Mouse (Mus musculus): ENCODE results near the gene Alyref. TPM values are rescaled to one million over a fixed set of nuclear protein-coding genes. Genes with fewer than 3 reads are reported as not detected.
A peak's percentile ranks its signal among the peaks of the same experiment; 100 is the strongest.

Alyref gene
- polyA plus RNA-seq, 1 experiment from 2014 or later: 277 TPM

DNA sequence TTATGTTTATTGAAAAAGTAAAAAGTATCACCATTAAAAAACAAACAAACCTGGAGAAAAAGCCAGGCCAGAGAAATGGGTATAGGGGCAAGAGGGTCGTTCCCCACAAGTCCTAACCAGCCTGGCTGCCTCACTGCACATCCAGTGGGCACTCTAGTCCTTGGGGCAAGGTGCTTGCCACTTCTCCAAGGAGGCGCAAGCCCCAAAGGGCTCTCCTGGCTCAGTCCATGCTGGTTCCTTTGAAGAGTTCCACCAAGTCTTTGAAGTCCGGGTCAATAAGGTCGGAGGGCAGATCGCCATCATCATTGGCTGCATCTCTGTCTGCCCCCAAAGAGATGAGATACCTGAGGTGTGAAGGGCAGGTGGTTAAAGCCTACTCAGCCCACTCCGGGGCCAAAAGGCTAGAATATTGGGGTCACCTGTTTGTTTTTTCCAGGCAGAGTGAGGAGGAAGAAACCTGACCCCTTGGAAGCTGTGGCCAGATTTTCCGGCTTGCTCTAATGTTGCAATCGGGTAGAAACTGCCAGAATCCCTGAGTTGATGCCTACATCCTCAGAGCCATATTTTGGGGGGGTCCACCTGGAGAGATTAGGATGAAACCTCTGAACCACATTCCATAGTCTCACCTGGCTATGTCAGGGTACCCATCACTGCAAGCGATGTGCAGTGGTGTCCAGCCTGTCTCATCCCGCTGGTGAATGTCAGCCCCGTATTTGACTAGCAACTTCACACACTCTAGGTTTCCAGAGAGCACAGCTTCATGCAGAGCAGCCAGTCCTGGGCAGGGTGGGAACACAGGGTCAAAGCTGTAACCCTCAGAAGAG, 48.0 kb downstream of the Alyref start:
- Histone ChIP-seq H3K36me3 (replicated peaks) (no peaks in the 10 kb centered on the region), H3K27ac (replicated peaks) (peak overlapping the region; percentile 72), H3K9ac (peak overlapping the region; percentile 91), H3K9me3 (replicated peaks) (no peaks in the 10 kb centered on the region), H3K4me1 (replicated peaks) (peaks cover 43% of the 10 kb centered on the region), H3K4me2 (peak overlapping the region; percentile 97), H3K27me3 (no peaks in the 10 kb centered on the region), H3K4me3 (replicated peaks) (peak overlapping the region; percentile 80)
- no peak for ATAC-seq (ENCODE audit: insufficient read depth)
- WGBS (ENCODE audit: insufficient replicate concordance): 62% methylated on average over 11 of the region's 11 CpGs

DNA sequence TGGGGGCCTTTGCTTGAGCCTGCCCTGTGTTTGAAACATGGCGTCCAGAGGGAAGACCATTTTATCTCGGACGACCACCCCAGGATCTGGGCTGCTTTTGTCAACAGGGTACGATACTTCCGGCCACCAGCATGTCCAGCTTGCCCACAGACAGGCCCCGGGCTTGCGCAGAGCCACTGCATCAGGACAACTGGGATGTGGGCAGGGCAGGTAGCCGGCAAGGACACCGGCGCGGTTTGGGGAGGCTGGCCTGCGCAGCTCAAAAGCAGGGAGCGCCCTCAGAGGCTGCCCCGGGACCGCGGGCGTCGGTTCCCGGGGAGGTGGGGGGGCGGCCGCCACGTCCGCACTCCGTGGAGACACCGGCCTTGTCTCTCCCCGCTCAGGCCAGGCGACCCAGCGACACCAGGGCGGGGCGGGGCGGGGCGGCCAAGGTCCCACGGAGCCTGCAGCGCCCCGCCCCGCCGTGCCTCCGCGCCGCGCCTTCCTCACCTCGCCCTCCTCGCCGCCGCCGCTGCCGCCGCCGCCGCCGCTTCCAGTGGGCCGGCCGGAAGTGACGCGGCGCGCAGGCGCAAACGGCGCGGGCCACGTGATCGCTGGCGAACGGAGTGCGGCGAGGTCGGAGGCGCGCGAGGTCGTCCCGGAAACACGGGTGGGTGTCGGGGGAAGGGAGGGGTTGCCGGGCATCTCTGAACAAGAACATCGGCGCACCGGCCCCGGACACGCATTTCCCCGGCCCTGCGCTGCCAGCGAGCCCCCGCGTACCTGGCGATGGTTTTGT, 48.8 kb downstream of the Alyref start, which contains the start of gene Mcrip1:
TSS of gene Mcrip1 (minus strand) at position 560 of the 778 bp plus-strand sequence.
- Histone ChIP-seq H3K9me3 (replicated peaks) (no peaks in the 10 kb centered on the region), H3K27ac (replicated peaks) (peak within 1 kb of the TSS; percentile 95), H3K4me2 (peak within 1 kb of the TSS; percentile 97), H3K36me3 (replicated peaks) (peaks cover 3% of the 10 kb centered on the region; the same call in 1 of the 2 replicates), H3K9ac (peak within 1 kb of the TSS; percentile 91), H3K4me1 (replicated peaks) (peaks cover 41% of the 10 kb centered on the region), H3K4me3 (replicated peaks) (peak within 1 kb of the TSS; percentile 80), H3K27me3 (no peaks in the 10 kb centered on the region)
- peak; percentile 92 for ATAC-seq (ENCODE audit: insufficient read depth)
- under 1% methylated on average over 83 of the region's 87 CpGs for WGBS (ENCODE audit: insufficient replicate concordance)

DNA sequence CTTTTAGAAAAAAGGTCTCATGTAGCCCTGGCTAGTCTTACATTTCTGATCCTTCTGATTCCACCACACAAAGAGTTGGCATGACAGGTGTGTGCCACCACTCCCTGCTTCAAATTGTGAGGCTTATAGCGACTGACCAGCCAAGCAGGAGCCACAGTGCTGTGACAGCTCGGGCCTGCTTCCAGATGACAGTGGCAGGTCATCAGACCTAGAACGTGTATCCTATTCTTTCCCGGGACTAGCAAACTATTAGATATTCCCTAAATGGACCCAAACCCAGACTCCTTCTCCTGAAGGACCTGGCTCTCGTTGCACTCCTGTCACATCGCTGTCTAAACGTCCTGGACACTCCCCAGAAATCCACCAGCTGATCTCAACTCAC, 49.4 kb downstream of the Alyref start:
- Histone ChIP-seq H3K9me3 (replicated peaks) (no peaks in the 10 kb centered on the region), H3K4me2 (peak overlapping the region; percentile 97), H3K27me3 (no peaks in the 10 kb centered on the region), H3K4me3 (replicated peaks) (peak overlapping the region; percentile 80), H3K36me3 (replicated peaks) (peaks cover 9% of the 10 kb centered on the region), H3K27ac (replicated peaks) (peak overlapping the region; percentile 95), H3K4me1 (replicated peaks) (peaks cover 41% of the 10 kb centered on the region), H3K9ac (peak overlapping the region; percentile 91)
- WGBS (ENCODE audit: insufficient replicate concordance): 12% methylated on average over 7 of the region's 7 CpGs
- no peak for ATAC-seq (ENCODE audit: insufficient read depth)

DNA sequence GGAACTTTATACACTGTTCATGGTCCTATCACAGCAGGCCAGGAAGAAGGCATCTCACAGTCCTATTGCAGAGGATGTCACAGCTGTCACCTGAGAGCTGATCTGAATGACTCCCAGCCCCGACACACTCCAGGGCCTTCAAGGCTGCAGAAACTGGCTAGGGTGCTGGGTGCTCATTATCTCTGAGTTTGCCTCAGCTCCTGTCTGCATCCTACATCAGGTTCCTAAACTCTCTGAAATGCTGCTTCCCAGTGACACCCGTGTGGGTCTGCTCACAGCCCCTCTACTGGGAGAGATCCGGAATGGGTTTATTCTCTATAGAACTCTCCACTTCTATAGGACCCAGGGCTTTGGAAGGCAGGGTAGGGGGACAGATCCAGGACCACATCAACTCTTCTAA, 50.0 kb downstream of the Alyref start:
- H3K27ac ChIP-seq (replicated peaks): peak overlapping the region; percentile 34
- peaks cover 41% of the 10 kb centered on the region for H3K4me1 ChIP-seq (replicated peaks)
- WGBS (ENCODE audit: insufficient replicate concordance): 73% methylated on average over 3 of the region's 3 CpGs

DNA sequence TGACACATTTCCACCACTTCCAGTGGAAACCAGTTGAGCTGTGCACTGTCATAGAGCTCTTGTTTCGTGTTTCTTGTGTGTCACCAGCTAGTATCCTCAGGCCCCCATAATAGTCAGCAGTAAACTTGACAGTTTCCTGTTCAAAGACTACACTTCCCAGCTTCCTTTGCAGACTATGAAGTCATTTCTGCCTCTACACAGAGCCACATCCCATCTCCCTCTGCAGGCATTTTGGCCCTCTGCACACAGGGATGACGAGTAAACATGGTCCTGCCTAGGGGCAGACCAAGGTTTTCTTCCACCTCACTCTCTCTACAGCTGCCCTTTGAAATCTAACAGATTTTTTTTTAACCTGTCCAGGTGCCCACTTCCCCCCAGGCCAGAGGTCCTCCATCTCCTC, 50.7 kb downstream of the Alyref start:
- ATAC-seq (ENCODE audit: insufficient read depth): no peak
- peaks cover 22% of the 10 kb centered on the region for H3K36me3 ChIP-seq (replicated peaks)
- 33% methylated on average over 2 of the region's 2 CpGs for WGBS (ENCODE audit: insufficient replicate concordance)
- H3K4me3 ChIP-seq (replicated peaks): no peak overlapping the region
- H3K4me1 ChIP-seq (replicated peaks): peaks cover 41% of the 10 kb centered on the region
- H3K27ac ChIP-seq (replicated peaks): peak overlapping the region; percentile 34; the same call in 1 of the 2 replicates
- H3K27me3 ChIP-seq: no peaks in the 10 kb centered on the region
- H3K4me2 ChIP-seq: no peak overlapping the region; the same call in 1 of the 2 replicates
- H3K9me3 ChIP-seq (replicated peaks): no peaks in the 10 kb centered on the region
- H3K9ac ChIP-seq: no peak overlapping the region

More for the DNA sequence above, 50.0 kb downstream of the Alyref start:
- no peak for ATAC-seq (ENCODE audit: insufficient read depth)
- peak overlapping the region; percentile 80 for H3K4me3 ChIP-seq (replicated peaks)
- H3K36me3 ChIP-seq (replicated peaks): peaks cover 14% of the 10 kb centered on the region
- H3K9me3 ChIP-seq (replicated peaks): no peaks in the 10 kb centered on the region
- H3K9ac ChIP-seq: peak overlapping the region; percentile 91
- peak overlapping the region; percentile 97 for H3K4me2 ChIP-seq
- no peaks in the 10 kb centered on the region for H3K27me3 ChIP-seq

DNA sequence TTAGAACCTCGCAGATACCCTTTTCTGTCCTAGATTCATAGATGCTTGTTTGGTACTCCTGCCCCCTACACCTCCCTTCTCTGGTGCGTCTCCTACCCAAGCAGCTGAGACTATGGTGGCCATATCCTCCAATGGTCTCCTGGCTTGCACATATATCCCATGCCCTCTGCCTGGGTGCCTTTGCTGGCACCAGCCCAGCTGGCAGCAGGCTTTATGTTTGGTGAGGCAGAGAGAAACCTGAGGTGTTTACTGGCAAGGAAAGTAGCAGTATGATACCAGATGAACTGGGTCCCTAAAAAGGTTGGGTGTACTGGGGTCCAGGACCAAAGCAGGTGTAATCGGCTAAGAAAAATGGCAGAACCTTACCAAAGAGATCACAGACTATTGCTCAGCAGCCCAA, 52.2 kb downstream of the Alyref start:
- no peak overlapping the region for H3K4me3 ChIP-seq (replicated peaks)
- no peak overlapping the region for H3K27ac ChIP-seq (replicated peaks)
- H3K36me3 ChIP-seq (replicated peaks): peaks cover 24% of the 10 kb centered on the region
- WGBS (ENCODE audit: insufficient replicate concordance): 82% methylated on average over 3 of the region's 3 CpGs
- no peak overlapping the region for H3K9ac ChIP-seq
- no peaks in the 10 kb centered on the region for H3K9me3 ChIP-seq (replicated peaks)
- no peaks in the 10 kb centered on the region for H3K27me3 ChIP-seq
- H3K4me1 ChIP-seq (replicated peaks): peaks cover 41% of the 10 kb centered on the region
- no peak for ATAC-seq (ENCODE audit: insufficient read depth)
- H3K4me2 ChIP-seq: no peak overlapping the region

DNA sequence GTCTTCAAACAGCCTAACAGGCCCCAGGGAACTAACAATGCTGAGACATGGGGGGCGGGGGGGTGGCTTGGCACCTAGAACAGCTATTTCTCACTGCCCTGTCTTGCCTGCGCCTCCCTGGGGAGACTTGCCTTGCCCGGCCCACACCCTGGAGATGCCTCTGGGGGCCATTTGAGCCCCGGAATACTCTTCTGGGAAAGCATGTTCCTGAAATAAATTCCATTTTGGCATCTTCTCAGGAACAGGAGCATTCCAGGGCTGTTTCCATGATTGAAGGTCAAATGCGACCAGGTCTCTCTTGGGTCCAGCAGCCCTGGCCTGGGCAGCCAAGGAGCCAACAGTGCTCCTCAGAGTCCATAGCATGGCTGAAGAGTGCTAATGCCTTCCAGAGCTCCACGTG, 55.8 kb downstream of the Alyref start:
- ATAC-seq (ENCODE audit: insufficient read depth): no peak
- Histone ChIP-seq H3K27ac (replicated peaks) (no peak overlapping the region), H3K9me3 (replicated peaks) (no peaks in the 10 kb centered on the region), H3K4me2 (no peak overlapping the region), H3K4me1 (replicated peaks) (peaks cover 28% of the 10 kb centered on the region), H3K36me3 (replicated peaks) (peaks cover 24% of the 10 kb centered on the region), H3K27me3 (no peaks in the 10 kb centered on the region), H3K9ac (no peak overlapping the region), H3K4me3 (replicated peaks) (no peak overlapping the region)
- 77% methylated on average over 6 of the region's 6 CpGs for WGBS (ENCODE audit: insufficient replicate concordance)

Small RNA genes within 50 kb of the gene (microRNA-seq; reads per million reads assigned to microRNA genes)
- gene Mir6936: 3.6 reads per million, percentile 9 among the genes with 10 or more reads in this experiment

Other genes with a start within 250 kb of the Alyref start
- 559 and 587 TPM in 2 replicates for gene Actg1, start 249.8 kb downstream of the Alyref start, polyA plus RNA-seq (2015; fragmentation: Nextera tagmentation; extraction: Ambion mirVana)
- gene Fscn2, start 236.8 kb downstream of the Alyref start, polyA plus RNA-seq (2015; fragmentation: Nextera tagmentation; extraction: Ambion mirVana): not detected in 2 replicates
- 6.2 and 7.2 TPM in 2 replicates for gene Faap100, start 219.6 kb downstream of the Alyref start, polyA plus RNA-seq (2015; fragmentation: Nextera tagmentation; extraction: Ambion mirVana)
- gene Nploc4, start 160.7 kb downstream of the Alyref start, polyA plus RNA-seq (2015; fragmentation: Nextera tagmentation; extraction: Ambion mirVana): 20.6 and 24.3 TPM in 2 replicates
- gene Tspan10, start 155.7 kb downstream of the Alyref start, polyA plus RNA-seq (2015; fragmentation: Nextera tagmentation; extraction: Ambion mirVana): not detected in 2 replicates
- 0.17 TPM in 1 of 2 replicates, not detected in the other for gene Pde6g, start 144.9 kb downstream of the Alyref start, polyA plus RNA-seq (2015; fragmentation: Nextera tagmentation; extraction: Ambion mirVana)
- gene Oxld1, start 140.3 kb downstream of the Alyref start, polyA plus RNA-seq (2015; fragmentation: Nextera tagmentation; extraction: Ambion mirVana): 6.8 and 7.1 TPM in 2 replicates
- gene Ccdc137, start 140.2 kb downstream of the Alyref start, polyA plus RNA-seq (2015; fragmentation: Nextera tagmentation; extraction: Ambion mirVana): 13.0 and 14.2 TPM in 2 replicates
- 13.7 and 14.0 TPM in 2 replicates for gene Arl16, start 130.8 kb downstream of the Alyref start, polyA plus RNA-seq (2015; fragmentation: Nextera tagmentation; extraction: Ambion mirVana)
- 89.5 and 90.2 TPM in 2 replicates for gene Mrpl12, start 113.8 kb downstream of the Alyref start, polyA plus RNA-seq (2015; fragmentation: Nextera tagmentation; extraction: Ambion mirVana)
- 42.8 and 46.5 TPM in 2 replicates for gene Slc25a10, start 106.5 kb downstream of the Alyref start, polyA plus RNA-seq (2015; fragmentation: Nextera tagmentation; extraction: Ambion mirVana)
- gene Gcgr, start 67.7 kb downstream of the Alyref start, polyA plus RNA-seq (2015; fragmentation: Nextera tagmentation; extraction: Ambion mirVana): 16.9 and 20.5 TPM in 2 replicates
- 41.8 and 47.6 TPM in 2 replicates for gene Mcrip1, start 48.6 kb downstream of the Alyref start, polyA plus RNA-seq (2015; fragmentation: Nextera tagmentation; extraction: Ambion mirVana)
- gene Ppp1r27, start 47.2 kb downstream of the Alyref start, polyA plus RNA-seq (2015; fragmentation: Nextera tagmentation; extraction: Ambion mirVana): 0.36 and 0.38 TPM in 2 replicates
- 635 and 803 TPM in 2 replicates for gene P4hb, start 25.1 kb downstream of the Alyref start, polyA plus RNA-seq (2015; fragmentation: Nextera tagmentation; extraction: Ambion mirVana)
- 222 and 238 TPM in 2 replicates for gene Arhgdia, start 16.7 kb downstream of the Alyref start, polyA plus RNA-seq (2015; fragmentation: Nextera tagmentation; extraction: Ambion mirVana)
- gene Anapc11, start 56 bp upstream of the Alyref start, polyA plus RNA-seq (2015; fragmentation: Nextera tagmentation; extraction: Ambion mirVana): 76.2 and 79.0 TPM in 2 replicates
- gene Npb, start 10.1 kb upstream of the Alyref start, polyA plus RNA-seq (2015; fragmentation: Nextera tagmentation; extraction: Ambion mirVana): 14.7 and 15.8 TPM in 2 replicates
- 138 and 165 TPM in 2 replicates for gene Pcyt2, start 19.6 kb upstream of the Alyref start, polyA plus RNA-seq (2015; fragmentation: Nextera tagmentation; extraction: Ambion mirVana)
- gene Sirt7, start 26.9 kb upstream of the Alyref start, polyA plus RNA-seq (2015; fragmentation: Nextera tagmentation; extraction: Ambion mirVana): 32.3 and 36.9 TPM in 2 replicates
- 37.6 and 42.3 TPM in 2 replicates for gene Mafg, start 35.2 kb upstream of the Alyref start, polyA plus RNA-seq (2015; fragmentation: Nextera tagmentation; extraction: Ambion mirVana)
- gene Pycr1, start 45.4 kb upstream of the Alyref start, polyA plus RNA-seq (2015; fragmentation: Nextera tagmentation; extraction: Ambion mirVana): 5.1 and 5.7 TPM in 2 replicates
- gene Myadml2, start 49.8 kb upstream of the Alyref start, polyA plus RNA-seq (2015; fragmentation: Nextera tagmentation; extraction: Ambion mirVana): 0.29 and 1.0 TPM in 2 replicates
- 0.33 and 0.40 TPM in 2 replicates for gene Notum, start 62.8 kb upstream of the Alyref start, polyA plus RNA-seq (2015; fragmentation: Nextera tagmentation; extraction: Ambion mirVana)
- 45.1 and 47.9 TPM in 2 replicates for gene Aspscr1, start 74.6 kb upstream of the Alyref start, polyA plus RNA-seq (2015; fragmentation: Nextera tagmentation; extraction: Ambion mirVana)
- gene Cenpx, start 115.4 kb upstream of the Alyref start, polyA plus RNA-seq (2015; fragmentation: Nextera tagmentation; extraction: Ambion mirVana): 80.9 and 88.4 TPM in 2 replicates
- gene Lrrc45, start 115.6 kb upstream of the Alyref start, polyA plus RNA-seq (2015; fragmentation: Nextera tagmentation; extraction: Ambion mirVana): 9.7 and 11.5 TPM in 2 replicates
- gene Rac3, start 123.1 kb upstream of the Alyref start, polyA plus RNA-seq (2015; fragmentation: Nextera tagmentation; extraction: Ambion mirVana): 0.96 and 1.5 TPM in 2 replicates
- 20.2 and 24.6 TPM in 2 replicates for gene Dcxr, start 128.9 kb upstream of the Alyref start, polyA plus RNA-seq (2015; fragmentation: Nextera tagmentation; extraction: Ambion mirVana)
- 0.37 TPM in 1 of 2 replicates, not detected in the other for gene Cbr2, start 133.7 kb upstream of the Alyref start, polyA plus RNA-seq (2015; fragmentation: Nextera tagmentation; extraction: Ambion mirVana)
- 0.94 and 2.6 TPM in 2 replicates for gene Hmga1b, start 164.4 kb upstream of the Alyref start, polyA plus RNA-seq (2015; fragmentation: Nextera tagmentation; extraction: Ambion mirVana)
- gene Rfng, start 185.8 kb upstream of the Alyref start, polyA plus RNA-seq (2015; fragmentation: Nextera tagmentation; extraction: Ambion mirVana): 11.5 and 12.0 TPM in 2 replicates
- gene Gps1, start 185.9 kb upstream of the Alyref start, polyA plus RNA-seq (2015; fragmentation: Nextera tagmentation; extraction: Ambion mirVana): 72.0 and 77.3 TPM in 2 replicates
- gene Dus1l, start 198.0 kb upstream of the Alyref start, polyA plus RNA-seq (2015; fragmentation: Nextera tagmentation; extraction: Ambion mirVana): 58.3 and 61.3 TPM in 2 replicates
- 20.1 and 24.9 TPM in 2 replicates for gene Fasn, start 226.2 kb upstream of the Alyref start, polyA plus RNA-seq (2015; fragmentation: Nextera tagmentation; extraction: Ambion mirVana)